Mouse (Mus musculus): ENCODE data around the gene Abcg8. TPM values are rescaled to one million over a fixed set of nuclear protein-coding genes. Genes with fewer than 3 reads are reported as not detected.
A peak's percentile ranks its signal among the peaks of the same experiment; 100 is the strongest.

Abcg8 gene
- polyA plus RNA-seq, 1 experiment from 2014 or later: 47.4 TPM

- 45% methylated on average over 10 of the region's 10 CpGs for WGBS
- H3K27ac ChIP-seq (ENCODE audit: low read depth, low read length): 0 out of 2 replicates have a peak overlapping the region, but pooled peaks have one; percentile 71
- H3K4me2 ChIP-seq (replicated peaks; ENCODE audit: low read depth): no peak overlapping the region
- H3K4me1 ChIP-seq (replicated peaks; ENCODE audit: control insufficient read depth, insufficient read depth, low read length): peaks cover 8% of the 10 kb centered on the region; the same call in 1 of the 2 replicates
- no peak for TF ChIP-seq CTCF (IDR thresholded peaks at IDR 0.05; ENCODE audit: low read depth)
- H3K36me3 ChIP-seq (ENCODE audit: control insufficient read depth, insufficient read depth): peaks cover 7% of the 10 kb centered on the region; the same call in 1 of the 2 replicates
- H3K4me3 ChIP-seq (ENCODE audit: low read depth, low read length): no peak overlapping the region
- no peak for ATAC-seq
- H3K27me3 ChIP-seq (replicated peaks; ENCODE audit: control insufficient read depth, insufficient read depth, low read length): no peaks in the 10 kb centered on the region
- no peaks in the 10 kb centered on the region for H3K9me3 ChIP-seq (ENCODE audit: control insufficient read depth)
- no peak overlapping the region for H3K9ac ChIP-seq (ENCODE audit: low read depth, low read length)
Measured at GRCm38 (mm10) chr17:84665053-84665452, 11.0 kb upstream of the Abcg8 start.

GRCm38 (mm10) chr17:84665691-84666090, 10.4 kb upstream of the Abcg8 start:
- H3K4me2 ChIP-seq (replicated peaks; ENCODE audit: low read depth): peak overlapping the region; percentile 38; the same call in 1 of the 2 replicates
- no peak for TF ChIP-seq CTCF (IDR thresholded peaks at IDR 0.05; ENCODE audit: low read depth)
- peak; percentile 80 for ATAC-seq
- peaks cover 8% of the 10 kb centered on the region; the same call in 1 of the 2 replicates for H3K4me1 ChIP-seq (replicated peaks; ENCODE audit: control insufficient read depth, insufficient read depth, low read length)
- H3K9ac ChIP-seq (ENCODE audit: low read depth, low read length): no peak overlapping the region
- no peaks in the 10 kb centered on the region for H3K27me3 ChIP-seq (replicated peaks; ENCODE audit: control insufficient read depth, insufficient read depth, low read length)
- H3K27ac ChIP-seq (ENCODE audit: low read depth, low read length): peak overlapping the region; percentile 71
- 15% methylated on average over 9 of the region's 9 CpGs for WGBS
- no peak overlapping the region for H3K4me3 ChIP-seq (ENCODE audit: low read depth, low read length)
- peaks cover 7% of the 10 kb centered on the region; the same call in 1 of the 2 replicates for H3K36me3 ChIP-seq (ENCODE audit: control insufficient read depth, insufficient read depth)
- no peaks in the 10 kb centered on the region for H3K9me3 ChIP-seq (ENCODE audit: control insufficient read depth)

GRCm38 (mm10) chr17:84667848-84668247, 8.3 kb upstream of the Abcg8 start:
- no peaks in the 10 kb centered on the region for H3K9me3 ChIP-seq (ENCODE audit: control insufficient read depth)
- H3K4me3 ChIP-seq (ENCODE audit: low read depth, low read length): no peak overlapping the region
- no peaks in the 10 kb centered on the region for H3K27me3 ChIP-seq (replicated peaks; ENCODE audit: control insufficient read depth, insufficient read depth, low read length)
- no peak overlapping the region for H3K27ac ChIP-seq (ENCODE audit: low read depth, low read length)
- 83% methylated on average over 3 of the region's 3 CpGs for WGBS
- peaks cover 7% of the 10 kb centered on the region; the same call in 1 of the 2 replicates for H3K36me3 ChIP-seq (ENCODE audit: control insufficient read depth, insufficient read depth)
- no peak for TF ChIP-seq CTCF (IDR thresholded peaks at IDR 0.05; ENCODE audit: low read depth)
- H3K9ac ChIP-seq (ENCODE audit: low read depth, low read length): no peak overlapping the region
- no peak for ATAC-seq
- no peak overlapping the region for H3K4me2 ChIP-seq (replicated peaks; ENCODE audit: low read depth)
- H3K4me1 ChIP-seq (replicated peaks; ENCODE audit: control insufficient read depth, insufficient read depth, low read length): peaks cover 8% of the 10 kb centered on the region; the same call in 1 of the 2 replicates

GRCm38 (mm10) chr17:84672376-84673369, 3.4 kb upstream of the Abcg8 start:
- Histone ChIP-seq H3K4me3 (ENCODE audit: low read depth, low read length) (no peak overlapping the region), H3K9ac (ENCODE audit: low read depth, low read length) (no peak overlapping the region), H3K4me2 (replicated peaks; ENCODE audit: low read depth) (peak overlapping the region; percentile 44), H3K4me1 (replicated peaks; ENCODE audit: control insufficient read depth, insufficient read depth, low read length) (peaks cover 14% of the 10 kb centered on the region), H3K27me3 (replicated peaks; ENCODE audit: control insufficient read depth, insufficient read depth, low read length) (no peaks in the 10 kb centered on the region), H3K27ac (ENCODE audit: low read depth, low read length) (peak overlapping the region; percentile 83), H3K9me3 (ENCODE audit: control insufficient read depth) (no peaks in the 10 kb centered on the region), H3K36me3 (ENCODE audit: control insufficient read depth, insufficient read depth) (no peaks in the 10 kb centered on the region; the same call in 1 of the 2 replicates)
- WGBS: 35% methylated on average over 16 of the region's 16 CpGs
- ATAC-seq: peak; percentile 98
- TF ChIP-seq CTCF (IDR thresholded peaks at IDR 0.05; ENCODE audit: low read depth): no peak

GRCm38 (mm10) chr17:84674048-84674447, 2.1 kb upstream of the Abcg8 start:
- Histone ChIP-seq H3K4me1 (replicated peaks; ENCODE audit: control insufficient read depth, insufficient read depth, low read length) (peaks cover 14% of the 10 kb centered on the region), H3K27ac (ENCODE audit: low read depth, low read length) (no peak overlapping the region), H3K9ac (ENCODE audit: low read depth, low read length) (no peak overlapping the region), H3K9me3 (ENCODE audit: control insufficient read depth) (no peaks in the 10 kb centered on the region), H3K4me2 (replicated peaks; ENCODE audit: low read depth) (no peak overlapping the region), H3K27me3 (replicated peaks; ENCODE audit: control insufficient read depth, insufficient read depth, low read length) (no peaks in the 10 kb centered on the region), H3K4me3 (ENCODE audit: low read depth, low read length) (no peak overlapping the region), H3K36me3 (ENCODE audit: control insufficient read depth, insufficient read depth) (no peaks in the 10 kb centered on the region; the same call in 1 of the 2 replicates)
- no peak for TF ChIP-seq CTCF (IDR thresholded peaks at IDR 0.05; ENCODE audit: low read depth)
- ATAC-seq: no peak
- whole genome bisulfite sequencing: 63% methylated on average over 7 of the region's 7 CpGs

GRCm38 (mm10) chr17:84675204-84675603, 898 bp upstream of the Abcg8 start:
- H3K9me3 ChIP-seq (ENCODE audit: control insufficient read depth): no peaks in the 10 kb centered on the region
- H3K4me3 ChIP-seq (ENCODE audit: low read depth, low read length): no peak overlapping the region
- no peak overlapping the region for H3K27ac ChIP-seq (ENCODE audit: low read depth, low read length)
- H3K36me3 ChIP-seq (ENCODE audit: control insufficient read depth, insufficient read depth): no peaks in the 10 kb centered on the region
- WGBS: 47% methylated on average over 4 of the region's 4 CpGs
- TF ChIP-seq CTCF (IDR thresholded peaks at IDR 0.05; ENCODE audit: low read depth): no peak
- no peak overlapping the region for H3K9ac ChIP-seq (ENCODE audit: low read depth, low read length)
- peaks cover 14% of the 10 kb centered on the region for H3K4me1 ChIP-seq (replicated peaks; ENCODE audit: control insufficient read depth, insufficient read depth, low read length)
- no peak for ATAC-seq
- no peak overlapping the region for H3K4me2 ChIP-seq (replicated peaks; ENCODE audit: low read depth)
- H3K27me3 ChIP-seq (replicated peaks; ENCODE audit: control insufficient read depth, insufficient read depth, low read length): no peaks in the 10 kb centered on the region

All from intestine, postnatal 0 days (tissue).